Mouse (Mus musculus) retina, postnatal 1 day (tissue): ENCODE measurements around the gene Pde1c.

Experiments used
- DNase-seq: peaks from one replicate; pipeline ENCODE4 v3.0.0-alpha.2; 2012

Gene Pde1c

GRCm38 (mm10) chr6:56322799-56323198, 246.1 kb downstream of the Pde1c start:
- peak; percentile 5 for DNase-seq

DNA sequence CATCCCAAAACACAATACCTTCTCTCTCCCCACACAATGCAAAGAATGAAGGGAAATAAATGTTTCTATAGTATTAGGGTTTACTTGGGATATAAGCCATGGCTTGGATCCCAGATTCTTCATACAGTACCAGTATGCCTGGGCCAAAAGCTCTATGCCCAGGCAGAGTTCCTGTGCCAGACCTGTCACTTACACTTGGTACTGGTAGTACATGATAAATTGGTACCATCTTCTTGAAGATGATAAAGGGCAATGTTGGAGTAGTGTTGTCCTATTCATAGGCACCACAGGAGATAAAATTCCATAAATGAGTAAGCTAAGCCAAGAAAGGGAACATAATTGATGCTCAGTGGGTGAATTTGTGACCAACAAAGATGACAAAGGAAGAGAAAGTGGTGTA, 258.6 kb downstream of the Pde1c start:
- DNase-seq: no peak

GRCm38 (mm10) chr6:56306066-56306465, 262.8 kb downstream of the Pde1c start:
- DNase-seq: no peak

DNA sequence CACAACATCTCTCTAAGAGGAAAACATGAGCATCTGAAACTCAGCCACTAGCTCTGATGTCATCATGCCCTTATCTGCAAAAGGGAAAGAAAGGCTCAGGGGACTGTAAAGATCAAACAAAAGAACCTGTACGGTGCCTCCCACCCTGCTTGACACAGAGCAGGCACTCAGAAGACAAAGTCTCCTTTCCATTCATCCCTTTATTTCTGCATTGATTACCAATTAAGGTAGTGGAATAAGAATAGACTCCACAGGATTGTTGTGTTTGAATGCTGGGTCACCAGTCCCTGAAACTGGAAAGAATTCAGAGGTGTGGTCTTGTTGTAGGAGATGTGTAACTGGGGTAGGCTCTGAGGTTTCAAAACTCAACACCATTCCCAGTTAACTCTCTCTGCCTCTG, 276.7 kb downstream of the Pde1c start:
- DNase-seq: no peak

DNA sequence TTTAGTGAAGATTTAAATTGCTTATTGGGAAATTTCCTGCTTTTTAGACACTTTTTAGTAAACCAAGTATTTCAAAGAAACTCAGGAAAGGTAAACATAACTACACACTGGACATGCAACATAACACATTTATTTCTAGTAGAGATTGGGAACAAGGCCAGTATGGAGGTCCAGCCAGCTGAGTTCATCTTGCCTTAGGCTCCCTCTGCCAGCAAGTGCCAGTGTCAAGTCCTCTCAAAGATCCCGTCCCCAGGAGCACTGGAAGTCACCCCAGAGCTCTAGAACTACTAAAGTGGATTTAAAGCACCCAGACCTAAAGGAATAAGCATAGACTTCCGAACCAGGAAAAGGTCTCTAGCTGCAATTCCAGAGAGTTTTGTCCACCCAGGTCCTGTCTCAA, 279.6 kb downstream of the Pde1c start:
- no peak for DNase-seq

- DNase-seq: no peak
Measured at GRCm38 (mm10) chr6:56284821-56285220, 284.1 kb downstream of the Pde1c start.

DNA sequence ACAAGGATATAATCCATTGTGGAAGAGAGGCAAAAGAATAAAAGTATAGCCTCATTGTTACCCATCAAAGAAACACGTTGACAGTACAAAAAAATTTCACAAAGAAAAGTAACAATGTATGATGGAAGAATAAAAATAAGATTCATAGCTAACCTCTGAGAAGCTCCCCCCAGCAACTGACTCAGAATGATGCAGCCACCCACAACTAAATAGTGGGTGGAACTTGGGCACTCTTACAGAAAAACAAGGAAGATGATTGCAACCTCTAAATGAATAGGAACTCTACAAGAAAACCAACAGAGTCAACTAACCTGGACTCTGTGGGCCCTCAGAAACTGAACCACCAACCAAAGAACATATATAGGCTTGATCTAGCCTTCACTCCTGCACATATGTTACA, 293.4 kb downstream of the Pde1c start:
- DNase-seq: no peak

DNA sequence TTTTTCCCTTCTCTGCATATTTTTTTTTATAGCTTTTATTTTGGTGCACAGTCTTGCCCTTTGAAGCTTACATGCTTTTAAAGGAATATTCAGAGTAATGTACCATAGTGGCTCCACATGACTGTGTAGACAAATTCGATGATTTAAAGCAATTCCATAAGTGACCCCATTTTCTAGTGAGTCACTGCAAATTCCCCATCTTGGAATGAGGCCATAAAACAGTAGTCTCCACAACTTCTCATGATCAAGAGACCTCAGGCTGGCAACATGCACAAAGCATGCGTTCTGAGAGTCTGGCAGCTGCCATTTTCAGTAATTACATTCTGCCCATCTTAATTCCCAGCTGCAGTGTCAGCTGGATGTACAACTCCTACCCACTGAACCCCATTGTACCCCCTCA, 297.2 kb downstream of the Pde1c start:
- no peak for DNase-seq

DNA sequence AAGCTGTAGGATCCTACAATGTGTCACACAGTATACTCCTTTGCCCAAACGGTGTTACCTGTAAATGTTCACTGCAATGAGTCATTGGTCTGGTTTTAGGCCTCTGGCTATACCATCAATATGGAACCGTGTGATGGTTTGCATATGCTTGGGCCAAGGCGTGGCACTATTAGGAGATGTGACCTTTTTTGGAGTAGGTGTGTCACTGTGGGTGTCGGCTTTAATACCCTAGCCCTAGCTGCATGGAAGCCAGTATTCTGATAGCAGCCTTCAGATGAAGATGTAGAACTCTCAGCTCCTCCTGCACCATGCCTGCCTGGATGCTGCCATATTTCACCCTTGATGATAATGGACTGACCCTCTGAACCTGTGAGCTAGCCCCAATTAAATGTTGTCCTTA, 304.4 kb downstream of the Pde1c start:
- DNase-seq: no peak

DNA sequence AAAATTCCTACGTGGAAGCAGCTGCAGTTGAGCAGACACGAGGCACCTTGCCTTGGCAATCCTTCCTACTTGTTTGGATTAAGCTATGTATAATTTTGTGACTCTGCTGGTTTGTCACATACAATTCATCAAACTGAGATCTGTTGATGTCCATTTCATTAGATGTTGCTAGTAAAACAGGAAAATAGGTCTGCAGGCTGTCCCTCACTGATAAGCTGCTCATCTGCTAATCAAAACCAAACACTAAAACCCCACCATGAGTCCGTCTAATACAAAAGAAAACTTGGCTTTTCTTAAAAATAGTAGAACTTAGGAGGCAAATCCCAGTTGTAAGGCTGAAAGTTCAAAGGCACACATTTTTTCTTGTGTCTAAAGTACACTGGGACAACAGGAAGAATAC, 308.8 kb downstream of the Pde1c start:
- DNase-seq: no peak

GRCm38 (mm10) chr6:56257555-56258297, 311.2 kb downstream of the Pde1c start:
- no peak for DNase-seq

- DNase-seq: no peak
Measured at GRCm38 (mm10) chr6:56250091-56250490, 318.8 kb downstream of the Pde1c start.

GRCm38 (mm10) chr6:56191426-56192140, 377.3 kb downstream of the Pde1c start:
- DNase-seq: no peak

DNA sequence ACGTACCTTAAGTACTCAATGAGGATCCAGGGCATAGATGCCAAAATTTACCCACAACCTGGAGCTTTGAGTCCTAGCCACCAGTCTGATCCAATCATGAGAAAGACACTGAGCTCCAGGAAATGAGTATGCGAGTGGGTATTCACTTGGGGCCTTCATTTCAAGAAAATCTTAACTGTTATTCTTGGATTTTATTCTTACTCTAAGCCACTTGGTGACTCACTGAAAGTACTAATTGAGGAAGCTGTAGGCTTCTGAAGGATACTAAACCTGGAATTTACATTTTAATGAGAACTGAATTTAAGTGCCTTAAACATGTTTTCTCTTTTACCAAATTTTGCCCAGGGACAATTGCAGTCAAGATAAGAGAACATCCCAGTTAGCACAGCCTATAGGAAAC, 392.4 kb downstream of the Pde1c start:
- DNase-seq: no peak

- no peak for DNase-seq
Measured at GRCm38 (mm10) chr6:56172172-56172571, 396.7 kb downstream of the Pde1c start.

- no peak for DNase-seq
Measured at GRCm38 (mm10) chr6:56168736-56169135, 400.2 kb downstream of the Pde1c start.

DNA sequence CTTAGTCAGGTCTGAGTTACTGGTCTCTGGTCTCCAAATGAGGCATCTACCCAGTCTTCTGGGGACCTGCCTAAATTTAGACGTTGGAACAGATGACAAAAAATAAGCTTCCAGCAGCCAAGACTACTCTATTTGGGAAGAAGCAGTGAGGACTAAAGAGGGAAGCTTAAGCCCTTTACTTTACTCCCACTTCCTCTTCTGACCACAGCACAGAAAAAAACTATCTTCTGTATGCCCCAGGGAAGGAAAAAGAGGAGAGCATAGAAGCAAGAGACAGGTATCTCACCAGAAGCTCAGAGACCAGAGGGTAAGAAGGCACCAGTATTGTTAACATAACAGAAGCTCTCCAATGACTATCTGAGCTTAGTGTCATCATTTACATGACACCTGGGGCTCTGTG, 410.7 kb downstream of the Pde1c start:
- DNase-seq: no peak

DNA sequence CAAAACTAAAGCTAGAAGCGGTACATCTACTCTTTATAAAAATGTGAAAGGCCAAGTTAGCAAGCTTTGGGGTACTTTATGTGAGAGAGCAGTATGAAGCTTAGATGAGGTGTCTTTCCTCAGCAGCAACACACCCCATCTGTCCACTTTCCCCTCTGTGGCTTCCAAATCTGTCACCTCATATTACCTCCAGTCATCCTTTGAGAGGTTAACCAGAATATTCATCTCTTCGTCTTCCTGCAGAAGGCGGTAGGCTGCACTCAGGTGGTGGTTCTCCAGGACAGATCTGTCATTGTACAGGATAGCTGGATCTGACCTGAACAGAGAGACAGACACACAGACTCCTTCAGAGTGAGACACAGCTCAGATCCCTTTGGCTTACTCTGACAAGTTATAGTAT, 412.1 kb downstream of the Pde1c start:
- DNase-seq: no peak

GRCm38 (mm10) chr6:56130493-56131159, 438.3 kb downstream of the Pde1c start:
- DNase-seq: no peak

- no peak for DNase-seq
Measured at GRCm38 (mm10) chr6:56099520-56100101, 469.3 kb downstream of the Pde1c start.

- DNase-seq: peak; percentile 82
Measured at GRCm38 (mm10) chr6:56098427-56098826, 470.5 kb downstream of the Pde1c start.

- no peak for DNase-seq
Measured at GRCm38 (mm10) chr6:56076378-56076805, 492.5 kb downstream of the Pde1c start.

- no peak for DNase-seq
Measured at GRCm38 (mm10) chr6:56068516-56068915, 500.4 kb downstream of the Pde1c start.
